Mouse (Mus musculus) midbrain, embryonic 16.5 days (tissue): ENCODE data around the gene Mcm3. TPM values are rescaled to one million over a fixed set of nuclear protein-coding genes. Genes with fewer than 3 reads are reported as not detected.

Experiments
- ATAC-seq: fragments of 200-750 bp; cut with Nextera tagmentation; 2 replicates; pipeline ENCODE4 v1.8.0; 2017; ENCODE audit warnings: moderate TSS enrichment
- H3K27ac ChIP-seq: fragments of 300-500 bp; sonication (generic); 2 replicates; pipeline ENCODE4 v1.5.1; 2014; ENCODE audit warnings: mild to moderate bottlenecking, low read length, mixed read lengths
- H3K27me3 ChIP-seq: fragments of 300-500 bp; sonication (generic); 2 replicates; pipeline ENCODE4 v1.6.1; 2014; ENCODE audit warnings: low read depth, low read length, mixed read lengths; ENCODE audit not compliant: control insufficient read depth, insufficient read depth
- H3K36me3 ChIP-seq: fragments of 300-500 bp; sonication (generic); 2 replicates; pipeline ENCODE4 v1.6.1; 2014; ENCODE audit warnings: mild to moderate bottlenecking, low read length, moderate library complexity, mixed read lengths; ENCODE audit not compliant: control insufficient read depth, insufficient read depth
- H3K4me1 ChIP-seq: fragments of 300-500 bp; sonication (generic); 2 replicates; pipeline ENCODE4 v1.6.1; 2014; ENCODE audit warnings: mild to moderate bottlenecking, low read length, mixed read lengths; ENCODE audit not compliant: control insufficient read depth, insufficient read depth
- H3K4me2 ChIP-seq: fragments of 300-500 bp; sonication (generic); 2 replicates; pipeline ENCODE4 v1.6.1; 2014; ENCODE audit warnings: mild to moderate bottlenecking, low read length, mixed read lengths
- H3K4me3 ChIP-seq: fragments of 300-500 bp; sonication (generic); 2 replicates; pipeline ENCODE4 v1.5.1; 2014; ENCODE audit warnings: low read depth, mild to moderate bottlenecking, low read length, moderate library complexity, mixed read lengths
- H3K9ac ChIP-seq: fragments of 300-500 bp; sonication (generic); 2 replicates; pipeline ENCODE4 v1.6.1; 2014; ENCODE audit warnings: low read depth, low read length, mixed read lengths
- H3K9me3 ChIP-seq: fragments of 300-500 bp; sonication (generic); replicated peaks from 2 replicates; pipeline ENCODE4 v1.6.1; 2014; ENCODE audit warnings: mild to moderate bottlenecking, low read length, mixed read lengths; ENCODE audit not compliant: control insufficient read depth, poor library complexity, severe bottlenecking
- WGBS: fragments of 180-500 bp; shearing (Covaris S2); extraction: QIAGEN DNeasy Blood & Tissue Kit; methylation state at CpG from one replicate; pipeline ENCODE4 v1.1.7; 2014; 5-methylcytosine and 5-hydroxymethylcytosine counted together
- polyA plus RNA-seq: library from polyadenylated mRNA; unstranded; fragments of >200 nt; fragmentation: Nextera tagmentation; extraction: Ambion mirVana; gene quantifications from 2 replicates; pipeline ENCODE4 v1.2.1, GENCODE M21; 2015

Mcm3 gene
- polyA plus RNA-seq, 1 experiment from 2014 or later = 12.2 TPM

GRCm38 (mm10) chr1:20836551-20837125 lies 16.5 kb upstream of the Mcm3 start:
- WGBS = 83% methylated on average over 3 of the region's 3 CpGs

DNA sequence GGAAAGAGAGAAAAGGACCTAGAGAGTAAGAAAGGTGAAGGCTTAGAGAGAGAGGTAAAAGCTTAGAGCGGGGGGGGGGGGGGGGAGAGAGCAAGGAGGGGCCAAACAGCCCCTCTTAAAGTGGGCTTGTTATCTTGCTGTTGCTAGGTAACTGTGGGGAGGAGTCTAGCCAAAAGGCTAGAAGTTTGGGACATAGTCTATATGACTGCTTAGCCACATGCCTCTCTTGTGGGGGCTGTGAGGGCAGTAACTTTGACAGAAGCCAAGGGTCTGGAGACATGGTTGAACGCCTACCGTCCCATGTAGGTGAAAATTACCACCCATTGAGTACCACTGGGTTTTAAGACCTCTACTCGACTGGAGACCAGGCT lies 13.0 kb upstream of the Mcm3 start:
- no peak for ATAC-seq
- no peaks in the 10 kb centered on the region for H3K9me3 ChIP-seq
- no peak overlapping the region for H3K27ac ChIP-seq
- no peak overlapping the region for H3K4me2 ChIP-seq
- no peaks in the 10 kb centered on the region for H3K36me3 ChIP-seq
- H3K27me3 ChIP-seq = no peaks in the 10 kb centered on the region
- no peaks in the 10 kb centered on the region for H3K4me1 ChIP-seq
- H3K4me3 ChIP-seq = no peak overlapping the region
- 81% methylated on average over 3 of the region's 4 CpGs for WGBS
- H3K9ac ChIP-seq = no peak overlapping the region

More at GRCm38 (mm10) chr1:20836551-20837125, 16.5 kb upstream of the Mcm3 start:
- no peak for ATAC-seq
- Histone ChIP-seq H3K4me2 (no peak overlapping the region), H3K9ac (no peak overlapping the region), H3K36me3 (no peaks in the 10 kb centered on the region), H3K27me3 (no peaks in the 10 kb centered on the region), H3K9me3 (no peaks in the 10 kb centered on the region), H3K4me1 (no peaks in the 10 kb centered on the region), H3K4me3 (no peak overlapping the region), H3K27ac (no peak overlapping the region)

- WGBS = 77% methylated on average over 5 of the region's 5 CpGs
- Histone ChIP-seq H3K27me3 (no peaks in the 10 kb centered on the region), H3K4me3 (no peak overlapping the region)
Measured at GRCm38 (mm10) chr1:20832473-20833140, 12.5 kb upstream of the Mcm3 start.

DNA sequence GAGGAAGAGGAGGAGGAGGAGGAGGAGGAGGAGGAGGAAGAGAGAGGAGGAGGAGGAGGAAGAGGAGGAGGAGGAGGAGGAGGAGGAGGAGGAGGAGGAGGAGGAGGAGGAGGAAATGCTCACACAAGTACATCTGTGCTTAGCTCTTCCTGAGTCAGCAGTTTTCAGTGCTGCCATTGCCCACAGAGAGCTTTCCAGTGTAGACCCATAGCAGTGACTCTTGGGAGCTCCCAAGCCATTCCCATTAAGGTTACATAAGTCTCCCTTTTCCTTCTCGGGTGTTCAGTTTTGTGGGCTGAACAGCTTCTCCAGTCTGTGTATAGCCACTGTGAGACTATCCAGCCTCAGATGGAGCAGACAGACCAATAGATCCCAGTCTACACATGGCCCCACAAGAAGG lies 10.4 kb upstream of the Mcm3 start:
- 95% methylated on average over 1 of the region's 1 CpGs for WGBS
- ATAC-seq = no peak

More at GRCm38 (mm10) chr1:20832473-20833140, 12.5 kb upstream of the Mcm3 start:
- no peak for ATAC-seq
- Histone ChIP-seq H3K4me2 (no peak overlapping the region), H3K27ac (no peak overlapping the region), H3K9ac (no peak overlapping the region), H3K4me1 (no peaks in the 10 kb centered on the region), H3K36me3 (no peaks in the 10 kb centered on the region), H3K9me3 (no peaks in the 10 kb centered on the region)

DNA sequence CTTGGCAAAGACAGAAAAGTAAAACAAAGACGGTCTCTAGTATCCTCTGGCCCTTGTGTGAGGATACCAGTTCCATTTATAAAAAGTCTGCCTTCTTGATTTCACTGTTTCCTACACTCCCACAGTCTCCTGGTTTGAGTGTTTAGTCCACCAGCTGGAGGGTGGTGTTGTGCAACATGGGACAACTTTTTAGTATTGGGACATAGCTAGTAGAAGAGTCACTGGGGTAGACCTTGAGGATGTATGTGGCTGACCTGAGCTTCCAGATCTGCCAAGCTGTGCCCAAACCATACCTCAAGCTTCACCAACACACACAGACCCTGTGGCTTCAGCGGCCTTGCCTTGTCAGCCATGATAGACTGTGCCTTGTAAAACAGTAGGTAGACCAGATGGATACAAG lies 7.9 kb upstream of the Mcm3 start:
- no peak overlapping the region for H3K4me2 ChIP-seq
- ATAC-seq = no peak
- no peaks in the 10 kb centered on the region for H3K36me3 ChIP-seq
- no peak overlapping the region for H3K4me3 ChIP-seq
- H3K9me3 ChIP-seq = no peaks in the 10 kb centered on the region
- H3K4me1 ChIP-seq = no peaks in the 10 kb centered on the region
- WGBS = 90% methylated on average over 2 of the region's 2 CpGs
- H3K27me3 ChIP-seq = no peaks in the 10 kb centered on the region
- H3K9ac ChIP-seq = no peak overlapping the region
- no peak overlapping the region for H3K27ac ChIP-seq

More for the DNA sequence above, 10.4 kb upstream of the Mcm3 start:
- no peak overlapping the region for H3K4me3 ChIP-seq
- H3K4me1 ChIP-seq = no peaks in the 10 kb centered on the region
- no peak overlapping the region for H3K4me2 ChIP-seq
- no peaks in the 10 kb centered on the region for H3K27me3 ChIP-seq
- no peak overlapping the region for H3K27ac ChIP-seq
- no peaks in the 10 kb centered on the region for H3K36me3 ChIP-seq
- H3K9me3 ChIP-seq = no peaks in the 10 kb centered on the region
- H3K9ac ChIP-seq = no peak overlapping the region

DNA sequence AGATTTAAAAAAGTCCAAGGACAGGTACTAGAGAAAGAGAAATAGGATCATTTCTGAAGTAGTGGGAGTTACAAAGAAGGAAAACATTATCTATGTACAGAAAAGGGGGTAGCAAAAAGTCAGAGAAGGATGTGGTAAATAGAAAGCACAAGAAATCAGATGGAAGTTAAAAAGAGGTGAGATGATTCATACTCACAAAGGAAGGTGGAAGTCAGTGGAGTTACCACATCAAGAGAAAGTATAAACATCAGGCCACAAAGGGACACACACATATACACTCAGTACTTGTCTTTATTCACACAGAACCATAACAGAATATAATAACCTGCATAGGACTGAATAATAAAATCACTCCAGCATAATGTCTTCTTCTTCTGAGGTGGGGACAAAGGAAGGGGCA lies 4.9 kb upstream of the Mcm3 start:
- H3K27me3 ChIP-seq = no peaks in the 10 kb centered on the region
- no peak overlapping the region for H3K4me2 ChIP-seq
- no peaks in the 10 kb centered on the region for H3K9me3 ChIP-seq
- H3K36me3 ChIP-seq = no peaks in the 10 kb centered on the region
- no peak overlapping the region for H3K9ac ChIP-seq
- no peak for ATAC-seq
- peaks cover 2% of the 10 kb centered on the region; the same call in 1 of the 2 replicates for H3K4me1 ChIP-seq
- H3K27ac ChIP-seq = no peak overlapping the region
- H3K4me3 ChIP-seq = no peak overlapping the region

DNA sequence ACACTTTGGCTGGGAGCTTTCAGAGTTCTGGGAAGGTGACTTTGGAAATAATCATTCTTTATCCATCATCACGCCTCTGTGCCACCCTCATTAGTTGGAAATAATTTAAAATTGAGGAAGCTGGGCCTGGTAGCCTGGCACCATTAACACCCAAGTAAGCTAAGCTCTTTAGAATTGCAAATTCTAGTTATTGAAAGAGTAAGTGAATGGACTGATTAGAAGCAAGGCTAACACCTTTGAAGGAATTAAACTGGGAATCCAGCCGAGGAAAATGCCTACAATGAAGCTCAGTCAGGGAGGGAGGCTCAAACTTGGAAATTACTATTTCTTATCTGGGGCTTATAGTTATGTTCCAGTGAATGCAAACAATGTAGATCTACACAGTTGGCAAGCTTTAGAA lies 3.8 kb upstream of the Mcm3 start:
- no peaks in the 10 kb centered on the region for H3K36me3 ChIP-seq
- H3K9ac ChIP-seq = no peak overlapping the region
- no peaks in the 10 kb centered on the region for H3K9me3 ChIP-seq
- no peaks in the 10 kb centered on the region for H3K27me3 ChIP-seq
- H3K4me3 ChIP-seq = no peak overlapping the region
- no peak overlapping the region for H3K4me2 ChIP-seq
- no peak overlapping the region for H3K27ac ChIP-seq
- H3K4me1 ChIP-seq = peaks cover 5% of the 10 kb centered on the region
- WGBS = 18% methylated on average over 2 of the region's 2 CpGs
- no peak for ATAC-seq

GRCm38 (mm10) chr1:20823471-20823870 lies 3.4 kb upstream of the Mcm3 start:
- H3K4me1 ChIP-seq = peaks cover 5% of the 10 kb centered on the region
- no peak overlapping the region for H3K9ac ChIP-seq
- no peak for ATAC-seq
- no peaks in the 10 kb centered on the region for H3K36me3 ChIP-seq
- no peak overlapping the region for H3K4me3 ChIP-seq
- no peaks in the 10 kb centered on the region for H3K27me3 ChIP-seq
- H3K4me2 ChIP-seq = no peak overlapping the region
- no peaks in the 10 kb centered on the region for H3K9me3 ChIP-seq
- 41% methylated on average over 4 of the region's 4 CpGs for WGBS
- no peak overlapping the region for H3K27ac ChIP-seq

DNA sequence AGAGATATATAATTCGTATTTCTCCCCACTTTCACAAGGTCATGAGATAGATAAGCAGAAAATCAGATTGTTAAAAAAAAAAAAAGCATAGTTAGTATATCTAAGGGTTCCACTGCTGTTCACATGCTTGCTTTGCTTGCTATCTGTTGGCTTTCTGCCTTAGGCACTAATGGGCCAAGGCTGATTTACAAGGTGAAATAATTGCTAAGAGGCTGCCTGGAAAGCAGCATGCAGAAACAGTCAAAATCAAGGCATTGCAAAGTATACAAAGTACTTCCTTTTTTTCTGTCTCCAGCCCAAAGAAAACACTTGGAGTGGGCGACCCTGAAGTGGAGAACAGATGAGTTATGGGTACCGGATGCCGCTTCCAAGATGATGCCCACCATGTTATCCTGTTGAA lies 847 bp upstream of the Mcm3 start:
- WGBS = 91% methylated on average over 4 of the region's 4 CpGs
- H3K27me3 ChIP-seq = no peaks in the 10 kb centered on the region
- ATAC-seq = no peak
- no peak overlapping the region for H3K4me2 ChIP-seq
- no peaks in the 10 kb centered on the region for H3K9me3 ChIP-seq
- H3K27ac ChIP-seq = no peak overlapping the region
- peaks cover 5% of the 10 kb centered on the region for H3K4me1 ChIP-seq
- no peak overlapping the region for H3K9ac ChIP-seq
- no peak overlapping the region for H3K4me3 ChIP-seq
- no peaks in the 10 kb centered on the region for H3K36me3 ChIP-seq
